Mouse (Mus musculus) C2C12 (cell line): ENCODE measurements around the gene Lrrc10.

Experiments used
- CTCF ChIP-seq: IDR thresholded peaks from one replicate; pipeline ENCODE4 v1.5.1; 2011; ENCODE audit not compliant: control insufficient read depth, insufficient read depth, insufficient read length
- MYOD1 ChIP-seq: IDR thresholded peaks from one replicate; pipeline ENCODE4 v1.6.1; 2011; ENCODE audit warnings: low read depth; ENCODE audit not compliant: control insufficient read depth, insufficient read length

GRCm38 (mm10) chr10:117018281-117018840 lies 26.8 kb upstream of the Lrrc10 start:
- no peak for TF ChIP-seq CTCF
- TF ChIP-seq MYOD1, result no peak
